Mouse (Mus musculus) stomach, postnatal 0 days (tissue): ENCODE data around the gene Podnl1.

Experiments
- CTCF ChIP-seq: IDR thresholded peaks from 2 replicates; pipeline ENCODE4 v1.5.1; 2016; ENCODE audit warnings: antibody characterized with exemption, low read depth, mild to moderate bottlenecking, moderate library complexity
- EP300 ChIP-seq: optimal IDR thresholded peaks from 2 replicates; pipeline ENCODE3; 2016; ENCODE audit warnings: antibody characterized with exemption

- TF ChIP-seq CTCF (no peak), EP300 (no peak)
These were observed 29.7 kb upstream of the Podnl1 start for GRCm38 (mm10) chr8:84096061-84096460.
